Mouse (Mus musculus): ENCODE measurements around the gene 1700029J07Rik. TPM values are rescaled to one million over a fixed set of nuclear protein-coding genes. Genes with fewer than 3 reads are reported as not detected.
A peak's percentile ranks its signal among the peaks of the same experiment; 100 is the strongest.

1700029J07Rik gene
- total and polyA plus RNA-seq, 3 experiments, result 0.85 to 2.1 (median 1.8) TPM

GRCm38 (mm10) chr8:45995576-45995975, 20.5 kb upstream of the 1700029J07Rik start:
- no peak overlapping the region for H3K27ac ChIP-seq (ENCODE audit: insufficient read depth, low read depth)
- no peak overlapping the region for H3K4me2 ChIP-seq (ENCODE audit: insufficient read depth, low read depth, poor library complexity, severe bottlenecking)
- H3K9ac ChIP-seq (ENCODE audit: insufficient read depth, low read depth), result no peak overlapping the region
- H3K9me3 ChIP-seq (replicated peaks; ENCODE audit: low read length), result no peaks in the 10 kb centered on the region
- no peaks in the 10 kb centered on the region; the same call in 1 of the 2 replicates for H3K79me2 ChIP-seq (replicated peaks; ENCODE audit: control insufficient read depth, extremely low read depth, insufficient read depth, poor library complexity, severe bottlenecking)
- TF ChIP-seq POLR2A (IDR thresholded peaks at IDR 0.05; ENCODE audit: low read depth, low read length), result no peak
- no peak for TF ChIP-seq MEF2A (IDR thresholded peaks at IDR 0.05; ENCODE audit: borderline replicate concordance, low read depth, low read length)
- TF ChIP-seq RCOR1 (conservative IDR thresholded peaks at IDR 0.05; ENCODE audit: low read depth, low read length), result no peak
- no peak for DNase-seq (ENCODE audit: extremely low read depth)
- dilution Hi-C loops (cut with MboI; ENCODE audit: extremely low pct_ligation_motif_present, extremely low pct_unique_long_range_greater_than_20kb, low sequenced_read_pairs) (no loop called here), in situ Hi-C loops (cut with MboI; ENCODE audit: low pct_ligation_motif_present, low pct_unique_long_range_greater_than_20kb, low sequenced_read_pairs) (loop anchor here (10.0 kb wide), 1 partner anchor 179 kb away; no protein-coding TSS in a partner anchor)
- no peaks in the 10 kb centered on the region for H3K27me3 ChIP-seq (replicated peaks)
- peaks cover 20 to 50% of the 10 kb centered on the region in 2 experiments for H3K36me3 ChIP-seq (replicated peaks in 1 of 2; ENCODE audit: control insufficient read depth in 1 of 2, insufficient read depth in 1 of 2, low read length in 1 of 2)
- peaks cover 2 to 29% of the 10 kb centered on the region in 2 experiments; a peak in 3 of 4 replicates for H3K4me1 ChIP-seq (ENCODE audit: control insufficient read depth in 1 of 2, insufficient read depth in 2 of 2)
- H3K4me3 ChIP-seq (replicated peaks in 1 of 3; ENCODE audit: low read depth in 2 of 3, low read length in 2 of 3, poor library complexity in 1 of 3), result no peak overlapping the region

DNA sequence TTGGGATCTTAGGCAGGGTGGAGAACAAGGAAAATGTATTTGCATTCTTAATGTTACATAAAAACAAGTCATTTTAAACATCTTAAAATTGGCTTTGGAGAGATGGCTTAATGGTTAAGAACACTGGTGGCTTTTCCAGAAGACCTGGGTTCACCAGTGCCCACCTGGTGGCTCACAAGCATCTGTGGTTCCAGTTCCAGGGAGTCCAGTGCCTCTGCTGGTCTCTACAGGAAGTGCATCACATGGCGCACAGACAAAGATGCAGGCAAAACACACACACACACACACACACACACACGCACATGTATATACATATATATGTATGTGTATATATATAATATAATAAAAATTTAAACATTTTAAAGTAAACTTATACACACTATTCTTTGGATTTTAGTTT, 19.1 kb upstream of the 1700029J07Rik start:
- H3K79me2 ChIP-seq (replicated peaks; ENCODE audit: control insufficient read depth, extremely low read depth, insufficient read depth, poor library complexity, severe bottlenecking), result no peaks in the 10 kb centered on the region; the same call in 1 of the 2 replicates
- dilution Hi-C loops (cut with MboI; ENCODE audit: extremely low pct_ligation_motif_present, extremely low pct_unique_long_range_greater_than_20kb, low sequenced_read_pairs), result no loop called here
- H3K9me3 ChIP-seq (replicated peaks; ENCODE audit: low read length), result no peaks in the 10 kb centered on the region
- H3K4me3 ChIP-seq (replicated peaks in 1 of 3; ENCODE audit: low read depth in 2 of 3, low read length in 2 of 3, poor library complexity in 1 of 3), result no peak overlapping the region
- H3K4me2 ChIP-seq (ENCODE audit: insufficient read depth, low read depth, poor library complexity, severe bottlenecking), result no peak overlapping the region
- no peaks in the 10 kb centered on the region for H3K27me3 ChIP-seq (replicated peaks)
- H3K4me1 ChIP-seq (ENCODE audit: control insufficient read depth in 1 of 2, insufficient read depth in 2 of 2), result peaks cover 2 to 32% of the 10 kb centered on the region in 2 experiments; a peak in 3 of 4 replicates
- in situ Hi-C loops (cut with MboI; ENCODE audit: low pct_ligation_motif_present, low pct_unique_long_range_greater_than_20kb, low sequenced_read_pairs), result loop anchor here (10.0 kb wide), 1 partner anchor 181 kb away; no protein-coding TSS in a partner anchor
- H3K9ac ChIP-seq (ENCODE audit: insufficient read depth, low read depth), result no peak overlapping the region
- H3K27ac ChIP-seq (ENCODE audit: insufficient read depth, low read depth), result no peak overlapping the region
- TF ChIP-seq MXI1 (IDR thresholded peaks at IDR 0.05; ENCODE audit: low read depth, low read length) (no peak), CTCF (conservative IDR thresholded peaks at IDR 0.05 in 1 of 2, IDR thresholded peaks at IDR 0.05 in 1 of 2; ENCODE audit: low read depth in 2 of 2, low read length in 2 of 2) (peak in 1 of 2 experiments; percentile 43; a peak in 2 of 4 replicates), POLR2A (IDR thresholded peaks at IDR 0.05; ENCODE audit: low read depth, low read length) (no peak), RAD21 (IDR thresholded peaks at IDR 0.05; ENCODE audit: low read depth, low read length) (peak; percentile 1; the same call in 1 of the 2 replicates), MYC (IDR thresholded peaks at IDR 0.05; ENCODE audit: low read depth, low read length) (no peak), POLR2AphosphoS2 (IDR thresholded peaks at IDR 0.05; ENCODE audit: low read depth, low read length) (no peak), TBP (conservative IDR thresholded peaks at IDR 0.05; ENCODE audit: low read depth, low read length) (no peak), RCOR1 (conservative IDR thresholded peaks at IDR 0.05; ENCODE audit: low read depth, low read length) (no peak), ETS1 (conservative IDR thresholded peaks at IDR 0.05; ENCODE audit: low read depth, low read length) (no peak), KAT2A (IDR thresholded peaks at IDR 0.05; ENCODE audit: insufficient replicate concordance, low read length) (no peak), NRF1 (IDR thresholded peaks at IDR 0.05; ENCODE audit: low read depth, low read length) (no peak), GABPA (IDR thresholded peaks at IDR 0.05; ENCODE audit: insufficient replicate concordance, low read depth, low read length) (no peak)
- peaks cover 24 to 56% of the 10 kb centered on the region in 2 experiments for H3K36me3 ChIP-seq (replicated peaks in 1 of 2; ENCODE audit: control insufficient read depth in 1 of 2, insufficient read depth in 1 of 2, low read length in 1 of 2)
- peak; percentile 21 for DNase-seq (ENCODE audit: extremely low read depth)
